Mouse (Mus musculus): Measurements from ENCODE around the gene Ptpre.

The Ptpre gene

DNA sequence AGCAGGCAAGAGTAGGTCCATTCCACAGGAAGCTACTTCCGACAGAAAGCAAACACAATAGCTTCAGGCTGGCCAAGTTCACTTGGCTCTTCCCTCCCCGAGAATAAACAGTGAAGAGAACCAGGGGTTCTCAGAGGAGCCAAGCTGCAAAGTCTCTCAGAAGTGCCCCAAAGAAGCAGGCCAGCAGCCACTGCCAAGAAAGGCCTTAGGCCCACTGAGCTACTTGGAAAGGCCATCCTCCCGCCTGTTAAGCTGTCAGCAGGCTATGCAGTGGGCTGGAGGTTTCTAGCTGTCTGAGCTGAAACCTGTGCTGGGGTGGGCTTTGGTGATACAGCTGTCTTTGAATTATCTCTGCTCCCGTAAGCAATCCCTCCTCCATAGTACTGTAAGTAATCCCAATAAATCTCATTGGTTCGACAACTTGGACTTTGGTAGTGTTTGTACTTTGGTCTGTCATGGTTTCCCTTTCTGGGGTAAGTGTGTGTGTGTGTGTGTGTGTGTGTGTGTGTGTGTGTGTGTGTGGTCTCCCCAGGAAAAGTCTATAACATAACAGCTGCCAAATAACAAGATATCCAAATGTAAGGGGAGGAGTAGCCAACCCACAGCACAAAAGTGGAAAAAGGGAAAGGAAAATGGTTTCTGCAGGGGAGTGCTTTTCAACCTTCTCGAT, 186.5 kb downstream of the Ptpre start:
- no peak for DNase-seq (ENCODE audit: low spot score)

DNA sequence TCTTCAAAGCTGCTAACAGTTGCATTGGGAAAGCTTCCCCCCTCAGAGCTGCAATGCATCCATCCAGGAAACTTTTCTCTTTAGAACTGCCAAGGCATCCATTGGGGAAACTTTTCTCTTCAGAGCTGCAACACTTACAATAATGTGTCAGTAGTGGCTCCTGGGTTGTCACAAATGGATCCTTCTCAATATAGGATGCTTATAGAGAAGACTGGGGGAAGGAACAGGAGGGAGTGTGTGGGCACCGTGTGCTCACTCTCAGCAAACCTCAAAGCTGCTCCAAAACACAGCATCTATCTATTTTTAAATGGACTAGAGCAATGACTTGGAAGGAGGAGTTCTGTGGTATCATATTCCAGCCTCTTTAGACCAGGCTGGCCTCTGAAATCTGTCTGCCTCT, 189.4 kb downstream of the Ptpre start:
- no peak for DNase-seq (ENCODE audit: low spot score)

DNA sequence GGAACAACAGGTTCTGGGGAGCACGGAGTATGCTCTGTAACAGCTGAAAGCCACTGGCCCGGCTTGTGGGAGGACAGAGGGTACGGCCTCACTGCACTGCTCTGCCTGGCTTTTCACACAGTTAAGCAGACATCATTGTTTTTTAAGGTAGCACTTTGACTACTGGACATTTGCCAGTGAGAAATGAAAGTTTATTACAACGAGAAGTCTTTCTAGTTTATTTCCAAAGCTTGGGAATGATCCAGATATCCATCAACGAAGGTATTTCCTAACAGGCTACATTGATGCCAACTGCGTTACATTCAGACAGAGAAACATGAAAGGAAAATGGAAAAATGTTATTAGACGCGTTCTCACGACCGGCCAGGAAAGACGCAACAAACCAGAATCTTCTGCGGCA, 190.8 kb downstream of the Ptpre start:
- no peak for DNase-seq (ENCODE audit: low spot score)

DNA sequence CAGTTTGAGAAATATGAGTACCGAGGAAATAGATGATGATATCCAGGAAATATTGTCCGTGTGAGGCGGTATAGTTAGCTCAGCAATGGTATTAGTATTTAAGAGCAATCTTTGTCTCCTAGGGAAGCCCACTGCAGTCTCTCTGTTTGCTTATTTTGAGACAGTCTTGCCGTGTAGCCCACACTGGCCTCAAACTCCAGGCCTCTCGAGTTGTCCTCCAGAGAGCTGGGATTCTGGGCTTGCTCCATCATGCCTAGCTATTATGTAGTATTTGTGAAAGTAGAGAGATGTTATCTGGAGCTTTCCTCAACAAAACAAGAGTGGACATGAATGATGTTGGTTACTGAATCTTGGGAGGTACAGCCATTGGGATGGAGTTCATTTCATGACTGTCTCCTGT, 197.1 kb downstream of the Ptpre start:
- DNase-seq (ENCODE audit: low spot score), result no peak

DNA sequence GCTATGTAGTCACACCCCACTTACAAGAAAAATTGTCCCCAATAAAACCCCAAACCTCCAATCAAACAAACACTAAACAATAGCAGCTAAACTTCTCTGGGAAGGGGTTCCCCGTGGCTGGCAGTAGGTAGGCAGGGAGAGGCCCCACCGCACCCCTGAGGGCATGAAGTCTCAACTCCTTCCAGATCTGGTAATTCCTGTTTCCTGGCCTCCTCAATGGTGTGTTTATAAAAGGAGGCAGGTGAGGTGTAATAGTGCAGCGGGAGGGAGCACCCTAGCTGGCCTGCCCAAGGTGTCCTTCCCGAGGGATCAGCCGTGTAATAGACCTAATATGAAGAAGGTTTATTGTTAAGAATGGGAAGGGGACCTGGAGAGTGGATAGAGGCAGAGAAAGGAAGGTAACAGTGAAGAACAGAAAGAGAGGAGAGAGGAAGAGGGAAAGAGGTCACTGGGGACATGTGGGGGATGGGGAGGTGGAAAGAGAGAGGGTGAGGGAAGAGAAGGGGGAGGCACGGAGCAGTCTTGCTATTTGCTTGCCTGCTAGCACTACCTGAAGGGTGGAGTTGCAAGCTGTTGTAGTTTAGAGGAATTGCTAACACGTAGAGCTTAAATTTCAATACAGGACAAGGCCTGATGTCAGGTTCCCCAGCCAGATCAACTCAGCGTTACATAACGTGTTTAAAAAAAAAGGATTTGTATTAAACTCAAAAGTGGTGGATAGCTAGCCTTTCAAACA, 197.8 kb downstream of the Ptpre start:
- no peak for DNase-seq (ENCODE audit: low spot score)
